ENCODE assay signal across 32 mouse cellular contexts in the genomic region with DNA sequence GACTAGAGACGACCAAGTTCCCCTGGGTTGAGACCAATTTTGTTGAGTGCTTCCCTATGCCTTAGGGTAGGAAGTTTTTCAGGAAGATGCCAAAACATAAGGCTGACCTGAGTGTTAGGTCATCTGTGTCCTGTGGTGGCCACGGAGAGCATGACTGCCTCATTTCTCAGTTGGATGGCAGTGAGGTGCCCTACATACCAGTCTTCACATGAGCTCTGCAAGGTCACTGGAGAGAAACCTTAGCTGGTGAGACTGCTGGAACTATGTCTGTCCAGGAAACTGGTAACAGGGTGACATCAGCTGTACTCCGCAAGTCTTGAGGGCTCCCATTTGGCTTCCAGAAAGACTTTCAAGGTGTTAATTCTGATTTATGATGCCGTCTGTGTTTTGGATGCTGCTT.
"Had no signal": no experiment of that assay in that cellular context is flagged by ENCODE, and none has a peak within 500 bp of the region (broad histone marks: within the 10 kb centered on the region; RNA-seq: fewer than 3 reads in every experiment).

No protein-coding gene starts in this region.

- ATAC-seq: liver, embryonic 12.5 days; liver, postnatal 0 days; lung, postnatal 0 days; midbrain, embryonic 13.5 days; midbrain, embryonic 15.5 days; midbrain, embryonic 16.5 days had no signal

- H3K9me3 ChIP-seq: limb, embryonic 10.5 days; limb, embryonic 12.5 days; limb, embryonic 13.5 days; limb, embryonic 15.5 days; liver, embryonic 12.5 days; liver, embryonic 13.5 days; liver, embryonic 15.5 days; lung, embryonic 15.5 days; megakaryocyte, embryonic 14.5 days; midbrain, embryonic 10.5 days; midbrain, embryonic 12.5 days; midbrain, embryonic 13.5 days; midbrain, embryonic 15.5 days; neural tube, embryonic 12.5 days had no signal

- H3K27me3 ChIP-seq: limb, embryonic 12.5 days; limb, embryonic 13.5 days; limb, embryonic 15.5 days; liver, embryonic 12.5 days; liver, embryonic 13.5 days; liver, embryonic 15.5 days; lung, embryonic 15.5 days; megakaryocyte, embryonic 14.5 days; neural tube, embryonic 12.5 days had no signal

- H3K4me1 ChIP-seq: limb, embryonic 10.5 days; limb, embryonic 12.5 days; limb, embryonic 13.5 days; liver, embryonic 12.5 days; liver, embryonic 13.5 days; liver, embryonic 15.5 days; neural tube, embryonic 12.5 days had no signal

- H3K4me2 ChIP-seq: limb, embryonic 12.5 days; limb, embryonic 13.5 days; limb, embryonic 15.5 days; liver, embryonic 11.5 days; liver, embryonic 12.5 days; liver, embryonic 13.5 days; liver, embryonic 15.5 days; lung, embryonic 14.5 days; lung, embryonic 15.5 days; midbrain, embryonic 11.5 days; midbrain, embryonic 12.5 days; midbrain, embryonic 13.5 days; midbrain, embryonic 15.5 days; neural tube, embryonic 12.5 days had no signal

- H3K27ac ChIP-seq: limb, embryonic 10.5 days; limb, embryonic 12.5 days; limb, embryonic 13.5 days; limb, embryonic 15.5 days; liver, embryonic 12.5 days; liver, embryonic 13.5 days; liver, embryonic 14.5 days; liver, embryonic 15.5 days; lung, embryonic 15.5 days; macrophage; midbrain, embryonic 10.5 days; midbrain, embryonic 12.5 days; midbrain, embryonic 13.5 days; midbrain, embryonic 15.5 days; neural tube, embryonic 12.5 days had no signal

- H3K4me3 ChIP-seq: limb, embryonic 10.5 days; limb, embryonic 12.5 days; limb, embryonic 13.5 days; limb, embryonic 15.5 days; liver, embryonic 12.5 days; liver, embryonic 13.5 days; liver, embryonic 15.5 days; lung, embryonic 15.5 days; megakaryocyte, embryonic 14.5 days; midbrain, embryonic 10.5 days; midbrain, embryonic 12.5 days; midbrain, embryonic 13.5 days; midbrain, embryonic 15.5 days; myocyte; neural tube, embryonic 12.5 days had no signal

- H3K9ac ChIP-seq: limb, embryonic 12.5 days; limb, embryonic 13.5 days; limb, embryonic 15.5 days; liver, embryonic 12.5 days; liver, embryonic 13.5 days; liver, embryonic 14.5 days; liver, embryonic 15.5 days; liver, postnatal 0 days; lung, embryonic 14.5 days; lung, embryonic 15.5 days; midbrain, embryonic 12.5 days; midbrain, embryonic 13.5 days; midbrain, embryonic 15.5 days; neural tube, embryonic 12.5 days had no signal

- DNase-seq: left cerebral cortex, postnatal 4 days; liver; liver, embryonic 13.5 days; liver, postnatal 0 days; lung, adult 18-20 months; lung, adult 2 months; lung, postnatal 10 days; lung, postnatal 14 days; lung, postnatal 36 days; lung, postnatal 4 days; midbrain, embryonic 14.5 days had no signal

- H3K36me3 ChIP-seq: limb, embryonic 10.5 days; limb, embryonic 12.5 days; limb, embryonic 13.5 days; limb, embryonic 15.5 days; liver, embryonic 12.5 days; liver, embryonic 13.5 days; liver, embryonic 15.5 days; lung, embryonic 15.5 days; midbrain, embryonic 10.5 days; midbrain, embryonic 12.5 days; midbrain, embryonic 13.5 days; midbrain, embryonic 15.5 days; neural tube, embryonic 12.5 days had no signal
